Mouse (Mus musculus) adrenal gland, postnatal 14 days (tissue): ENCODE measurements around the gene Tmod3. TPM values are rescaled to one million over a fixed set of nuclear protein-coding genes. Genes with fewer than 3 reads are reported as not detected.
A peak's percentile ranks its signal among the peaks of the same experiment; 100 is the strongest.

Experiments used
- DNase-seq: peaks from one replicate; pipeline ENCODE4 v3.0.0; 2021; ENCODE audit warnings: mixed read lengths
- long read RNA-seq, 2 experiments: library from polyadenylated mRNA; stranded (forward); transcript quantifications; one replicate each; pipeline ENCODE4 v2.0.0; 2021
- total RNA-seq: library from RNA; stranded (reverse); gene quantifications from 2 replicates; pipeline ENCODE4 v1.2.3, GENCODE M21; 2021

The Tmod3 gene
- total RNA-seq: 73.6 and 85.1 TPM in 2 replicates
- long read RNA-seq, experiment 1, transcript Tmod3-201 (10 exons, 3,667 nt): major isoform, 51 of 57 reads
- long read RNA-seq, experiment 1, partial matches to known transcripts: 2 of 57 reads
- long read RNA-seq, experiment 1, other reads (novel, unspliced or antisense): 4 of 57 reads
- long read RNA-seq, experiment 2, transcript Tmod3-201 (10 exons, 3,667 nt): major isoform, 35 of 46 reads
- long read RNA-seq, experiment 2, partial matches to known transcripts: 3 of 46 reads
- long read RNA-seq, experiment 2, other reads (novel, unspliced or antisense): 8 of 46 reads

GRCm38 (mm10) chr9:75559512-75560012 lies at the start of gene Tmod3:
Tmod3 (minus strand) TSS chr9:75559657.
- DNase-seq: peak; percentile 97

GRCm38 (mm10) chr9:75607496-75607895 lies 48.0 kb upstream of the Tmod3 start:
- DNase-seq: no peak

- DNase-seq: no peak
Observed at GRCm38 (mm10) chr9:75601510-75601909, 42.1 kb upstream of the Tmod3 start.

DNA sequence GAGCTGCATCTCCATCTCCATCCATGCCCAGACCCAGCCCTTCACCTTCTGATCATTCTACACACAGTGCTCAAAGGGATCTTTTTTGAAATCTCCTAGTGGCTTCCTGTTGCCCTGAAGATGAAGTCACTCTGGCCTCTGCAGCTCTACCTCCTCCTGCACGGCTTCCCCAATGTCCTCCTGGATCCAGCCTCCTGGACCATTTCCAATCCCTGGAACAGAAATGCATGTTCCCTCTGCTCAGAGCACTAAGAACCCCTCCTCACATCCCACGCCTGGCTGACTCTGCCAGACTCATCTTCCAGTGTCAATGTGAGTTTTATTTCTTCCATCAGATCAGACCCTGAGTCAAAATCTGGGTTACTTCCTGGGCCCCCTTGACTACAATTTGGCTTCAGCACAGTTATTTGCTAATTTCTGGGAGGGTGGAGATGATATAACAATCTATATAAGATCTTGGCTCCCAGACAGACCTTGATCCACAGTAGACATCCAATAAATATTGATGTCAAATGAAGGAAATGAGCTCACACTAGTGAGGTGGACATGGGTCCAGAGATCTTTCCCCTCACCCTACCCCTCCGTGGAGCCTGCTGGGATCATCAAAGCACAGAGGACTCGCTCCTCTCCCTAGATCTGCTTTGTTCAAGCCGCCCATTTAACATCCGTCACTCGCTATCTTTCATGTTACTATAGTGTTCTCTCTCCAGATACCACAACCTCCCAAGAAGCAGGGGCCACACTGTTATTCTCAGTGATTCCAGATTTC lies 40.9 kb upstream of the Tmod3 start:
- peak; percentile 22 for DNase-seq

- DNase-seq: peak; percentile 35
Observed at GRCm38 (mm10) chr9:75599191-75599841, 39.9 kb upstream of the Tmod3 start.

GRCm38 (mm10) chr9:75597596-75597995 lies 38.1 kb upstream of the Tmod3 start:
- no peak for DNase-seq

GRCm38 (mm10) chr9:75597036-75597435 lies 37.6 kb upstream of the Tmod3 start:
- no peak for DNase-seq

GRCm38 (mm10) chr9:75593481-75593880 lies 34.0 kb upstream of the Tmod3 start:
- DNase-seq: no peak

GRCm38 (mm10) chr9:75589850-75590790 lies 30.7 kb upstream of the Tmod3 start:
- DNase-seq: no peak

- DNase-seq: peak; percentile 42
Observed at GRCm38 (mm10) chr9:75581694-75582350, 22.4 kb upstream of the Tmod3 start.

- DNase-seq: no peak
Observed at GRCm38 (mm10) chr9:75579321-75579720, 19.9 kb upstream of the Tmod3 start.

- DNase-seq: no peak
Observed at GRCm38 (mm10) chr9:75571036-75571942, 11.8 kb upstream of the Tmod3 start.

DNA sequence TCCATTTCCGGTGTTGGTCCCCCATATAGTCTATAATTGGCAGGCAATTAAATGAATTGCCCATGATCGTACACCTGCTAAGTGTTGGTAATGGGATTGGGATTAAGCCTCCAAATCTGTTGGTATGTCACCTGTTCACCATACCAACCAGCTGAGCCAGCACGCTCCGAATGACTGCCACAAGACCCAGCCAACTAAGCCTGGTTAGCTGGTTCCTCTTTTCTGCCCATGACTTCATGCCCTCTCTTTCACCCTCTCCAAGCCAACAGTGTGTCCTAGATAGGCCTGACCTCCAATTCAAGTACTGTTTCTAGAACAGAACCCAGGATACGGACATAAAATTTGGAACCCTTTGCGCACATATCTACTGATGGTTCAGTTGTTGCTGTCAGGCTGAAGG lies 8.9 kb upstream of the Tmod3 start:
- no peak for DNase-seq

DNA sequence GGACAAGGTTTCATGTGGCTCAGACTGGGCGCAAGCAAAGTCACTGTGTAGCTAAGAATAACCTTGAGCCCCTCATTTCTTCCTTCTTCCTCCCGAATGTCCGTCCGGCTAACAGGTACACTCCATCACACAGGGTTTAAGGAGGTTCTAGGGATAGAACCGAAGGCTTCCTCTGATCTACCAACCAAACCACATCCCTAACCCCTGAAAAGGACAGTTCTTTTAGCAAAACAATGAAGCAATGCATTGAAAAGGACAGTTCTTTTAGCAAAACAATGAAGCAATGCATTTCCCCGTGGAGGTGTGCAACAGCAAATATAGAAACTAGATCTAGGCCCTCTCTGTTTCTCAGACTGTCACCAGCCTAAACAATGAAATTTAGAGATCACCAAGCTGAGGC lies 5.4 kb upstream of the Tmod3 start:
- no peak for DNase-seq

- DNase-seq: no peak
Observed at GRCm38 (mm10) chr9:75563622-75564021, 4.2 kb upstream of the Tmod3 start.

- no peak for DNase-seq
Observed at GRCm38 (mm10) chr9:75563176-75563575, 3.7 kb upstream of the Tmod3 start.

DNA sequence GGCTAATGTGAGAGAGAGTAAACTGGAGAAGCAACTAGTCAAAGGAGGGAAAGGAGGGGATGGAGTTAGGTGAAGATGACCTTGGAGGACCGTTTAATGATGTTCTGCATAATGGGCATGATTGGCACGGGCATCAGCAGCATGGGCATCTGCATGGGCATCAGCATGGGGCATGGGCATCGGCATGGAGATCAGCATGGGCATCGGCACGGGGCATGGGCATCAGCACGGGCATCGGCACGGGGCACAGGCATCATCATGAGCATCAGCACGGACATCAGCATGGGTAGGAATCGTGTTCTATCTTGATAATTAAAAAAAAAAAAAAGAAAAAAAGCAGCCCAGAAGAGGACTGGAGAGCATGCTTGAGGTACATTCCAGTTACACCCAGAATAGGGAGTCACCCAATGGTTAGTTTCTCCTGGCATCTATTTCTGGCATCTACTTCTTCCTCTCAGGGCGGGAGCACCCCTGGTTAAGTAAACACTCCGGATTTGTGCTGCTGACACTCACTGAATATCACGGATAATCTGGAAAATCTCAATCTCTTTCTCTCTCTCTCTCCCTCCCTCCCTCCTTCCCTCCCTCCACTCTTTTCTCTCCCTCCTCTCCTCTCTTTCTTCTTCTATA lies 1.7 kb upstream of the Tmod3 start:
- DNase-seq: no peak

DNA sequence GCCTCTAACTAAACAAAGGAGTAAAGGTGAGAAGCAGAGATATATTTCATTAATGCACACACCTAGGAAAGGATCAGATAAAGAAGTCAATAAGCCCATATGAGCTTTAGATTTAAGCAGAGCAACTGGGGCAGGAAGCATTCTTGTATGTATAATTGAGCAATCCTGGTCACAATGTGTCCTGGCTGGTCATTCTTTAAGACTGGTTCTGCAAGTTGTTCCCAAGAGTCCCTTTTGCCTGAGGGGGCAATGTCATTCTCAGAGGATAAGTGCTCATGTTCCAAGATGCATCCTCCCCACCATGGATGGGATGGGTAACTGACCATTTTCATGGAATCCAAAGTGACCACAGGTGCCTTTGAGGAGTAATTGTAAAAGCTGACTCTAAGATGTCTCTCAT lies 896 bp upstream of the Tmod3 start:
- no peak for DNase-seq

- DNase-seq: peak; percentile 77
Observed at GRCm38 (mm10) chr9:75558812-75559511, 495 bp downstream of the Tmod3 start.
